Mouse (Mus musculus) liver, embryonic 16.5 days (tissue): ENCODE measurements around the gene Traf2. TPM values are rescaled to one million over a fixed set of nuclear protein-coding genes. Genes with fewer than 3 reads are reported as not detected.

Experiments used
- ATAC-seq: fragments of 200-750 bp; cut with Nextera tagmentation; 2 replicates; pipeline ENCODE4 v1.8.0; 2017; ENCODE audit warnings: low read depth, mild to moderate bottlenecking, moderate number of reproducible peaks, moderate library complexity
- H3K27ac ChIP-seq: fragments of 300-500 bp; sonication (generic); 2 replicates; pipeline ENCODE4 v1.5.1; 2014; ENCODE audit warnings: mild to moderate bottlenecking, low read length
- H3K27me3 ChIP-seq: fragments of 300-500 bp; sonication (generic); 2 replicates; pipeline ENCODE4 v1.6.1; 2014; ENCODE audit warnings: low read depth, low read length, mixed read lengths; ENCODE audit not compliant: control insufficient read depth, insufficient read depth
- H3K36me3 ChIP-seq: fragments of 300-500 bp; sonication (generic); 2 replicates; pipeline ENCODE4 v1.6.1; 2014; ENCODE audit warnings: mild to moderate bottlenecking; ENCODE audit not compliant: control insufficient read depth, insufficient read depth
- H3K4me1 ChIP-seq: fragments of 300-500 bp; sonication (generic); 2 replicates; pipeline ENCODE4 v1.6.1; 2014; ENCODE audit warnings: low read depth, low read length, mixed read lengths; ENCODE audit not compliant: control insufficient read depth
- H3K4me2 ChIP-seq: fragments of 300-500 bp; sonication (generic); 2 replicates; pipeline ENCODE4 v1.6.1; 2014; ENCODE audit warnings: low read depth, low read length, mixed read lengths
- H3K4me3 ChIP-seq: fragments of 300-500 bp; sonication (generic); 2 replicates; pipeline ENCODE4 v1.5.1; 2014; ENCODE audit warnings: low read depth, mild to moderate bottlenecking, low read length
- H3K9ac ChIP-seq: fragments of 300-500 bp; sonication (generic); 2 replicates; pipeline ENCODE4 v1.6.1; 2014; ENCODE audit warnings: low read depth, low read length
- H3K9me3 ChIP-seq: fragments of 300-500 bp; sonication (generic); replicated peaks from 2 replicates; pipeline ENCODE4 v1.6.1; 2016; ENCODE audit warnings: low read length; ENCODE audit not compliant: control insufficient read depth
- WGBS: fragments of 180-500 bp; shearing (Covaris S2); extraction: QIAGEN DNeasy Blood & Tissue Kit; methylation state at CpG from one replicate; pipeline ENCODE4 v1.1.7; 2014; ENCODE audit not compliant: insufficient replicate concordance; 5-methylcytosine and 5-hydroxymethylcytosine counted together
- polyA plus RNA-seq: library from polyadenylated mRNA; unstranded; fragments of >200 nt; fragmentation: Nextera tagmentation; extraction: Ambion mirVana; gene quantifications from 2 replicates; pipeline ENCODE4 v1.2.1, GENCODE M21; 2015

Gene Traf2
- polyA plus RNA-seq, 1 experiment from 2014 or later = 13.0 TPM

DNA sequence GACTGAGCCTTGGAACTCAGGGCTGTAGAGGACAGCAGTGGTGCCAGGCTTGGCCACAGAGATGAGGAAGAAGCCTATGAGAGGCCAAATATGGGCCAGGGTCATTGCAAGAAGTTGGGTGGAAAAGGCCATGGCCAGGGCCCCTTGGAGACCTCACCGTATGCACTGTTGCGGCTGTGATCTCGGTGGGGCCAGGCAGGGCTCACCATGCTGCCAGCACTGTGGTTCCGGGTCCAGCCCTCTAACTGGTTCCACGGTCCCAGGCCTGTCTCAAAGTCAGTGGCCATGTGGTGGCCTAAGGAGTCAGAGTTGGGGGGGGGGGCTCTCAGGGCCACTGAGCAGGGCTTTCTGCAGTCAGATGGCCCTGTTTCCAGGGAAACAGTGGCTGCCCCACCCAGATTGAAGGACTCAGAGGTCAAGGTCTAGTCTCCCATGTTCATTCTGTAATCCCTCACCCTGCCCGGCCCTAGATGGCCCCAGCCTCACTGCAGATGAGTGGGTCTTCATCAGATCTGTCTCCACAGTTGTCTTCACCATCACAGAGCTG is 21.8 kb upstream of the Traf2 start:
- Histone ChIP-seq H3K4me2 (no peak overlapping the region), H3K4me1 (peaks cover 9% of the 10 kb centered on the region), H3K9ac (no peak overlapping the region), H3K27me3 (no peaks in the 10 kb centered on the region), H3K4me3 (no peak overlapping the region), H3K36me3 (peaks cover 5% of the 10 kb centered on the region), H3K27ac (no peak overlapping the region), H3K9me3 (no peaks in the 10 kb centered on the region)
- no peak for ATAC-seq
- WGBS = 69% methylated on average over 6 of the region's 6 CpGs

GRCm38 (mm10) chr2:25566558-25566957 is 19.8 kb upstream of the Traf2 start:
- no peak overlapping the region for H3K9ac ChIP-seq
- no peak overlapping the region for H3K4me2 ChIP-seq

GRCm38 (mm10) chr2:25565741-25566140 is 19.0 kb upstream of the Traf2 start:
- H3K4me2 ChIP-seq = no peak overlapping the region
- WGBS = 74% methylated on average over 8 of the region's 8 CpGs
- H3K4me3 ChIP-seq = no peak overlapping the region
- no peaks in the 10 kb centered on the region for H3K9me3 ChIP-seq
- ATAC-seq = no peak
- H3K4me1 ChIP-seq = peaks cover 2% of the 10 kb centered on the region; the same call in 1 of the 2 replicates
- H3K36me3 ChIP-seq = peaks cover 24% of the 10 kb centered on the region
- H3K9ac ChIP-seq = no peak overlapping the region
- H3K27me3 ChIP-seq = no peaks in the 10 kb centered on the region
- no peak overlapping the region for H3K27ac ChIP-seq

More at GRCm38 (mm10) chr2:25566558-25566957, 19.8 kb upstream of the Traf2 start:
- WGBS = 71% methylated on average over 6 of the region's 6 CpGs
- Histone ChIP-seq H3K36me3 (peaks cover 21% of the 10 kb centered on the region), H3K4me1 (peaks cover 2% of the 10 kb centered on the region; the same call in 1 of the 2 replicates), H3K27ac (no peak overlapping the region), H3K27me3 (no peaks in the 10 kb centered on the region), H3K4me3 (no peak overlapping the region), H3K9me3 (no peaks in the 10 kb centered on the region)
- no peak for ATAC-seq

- Histone ChIP-seq H3K4me1 (peaks cover 18% of the 10 kb centered on the region), H3K4me2 (no peak overlapping the region), H3K27me3 (no peaks in the 10 kb centered on the region), H3K4me3 (no peak overlapping the region), H3K9ac (no peak overlapping the region), H3K27ac (no peak overlapping the region), H3K36me3 (peaks cover 29% of the 10 kb centered on the region), H3K9me3 (no peaks in the 10 kb centered on the region)
- ATAC-seq = no peak
- 84% methylated on average over 9 of the region's 9 CpGs for WGBS
Observed at GRCm38 (mm10) chr2:25561946-25562345, 15.2 kb upstream of the Traf2 start.

GRCm38 (mm10) chr2:25560551-25560950 is 13.8 kb upstream of the Traf2 start:
- no peak for ATAC-seq
- no peak overlapping the region for H3K27ac ChIP-seq
- H3K9me3 ChIP-seq = no peaks in the 10 kb centered on the region
- no peaks in the 10 kb centered on the region for H3K27me3 ChIP-seq
- peaks cover 29% of the 10 kb centered on the region for H3K36me3 ChIP-seq
- H3K4me3 ChIP-seq = no peak overlapping the region
- H3K4me1 ChIP-seq = peaks cover 22% of the 10 kb centered on the region
- no peak overlapping the region for H3K9ac ChIP-seq
- 89% methylated on average over 8 of the region's 8 CpGs for whole genome bisulfite sequencing
- no peak overlapping the region for H3K4me2 ChIP-seq

DNA sequence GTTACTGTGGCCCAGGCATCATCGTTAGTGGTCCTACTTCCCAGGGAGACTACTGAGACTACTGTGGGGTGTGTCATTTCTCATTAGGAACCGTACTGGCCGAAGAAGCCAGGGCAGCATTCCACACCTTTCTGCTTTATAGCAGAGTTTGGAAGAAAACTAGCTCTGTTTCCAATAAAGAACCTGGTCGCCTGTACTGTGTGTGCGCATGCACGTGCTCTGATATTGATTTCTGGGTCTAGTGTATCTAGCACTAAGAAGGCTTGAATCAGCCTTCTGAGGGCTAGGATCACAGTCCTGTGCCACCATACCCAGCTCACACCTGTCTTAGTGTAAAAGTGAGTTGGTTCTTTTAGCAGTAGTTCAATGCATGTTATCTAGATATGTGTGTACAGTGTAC is 12.0 kb upstream of the Traf2 start:
- H3K27ac ChIP-seq = no peak overlapping the region
- H3K36me3 ChIP-seq = peaks cover 26% of the 10 kb centered on the region
- H3K9ac ChIP-seq = peak overlapping the region; percentile 94
- peak overlapping the region; percentile 87 for H3K4me3 ChIP-seq
- WGBS = 57% methylated on average over 6 of the region's 6 CpGs
- no peak for ATAC-seq
- peak overlapping the region; percentile 87 for H3K4me2 ChIP-seq
- no peaks in the 10 kb centered on the region for H3K27me3 ChIP-seq
- peaks cover 22% of the 10 kb centered on the region for H3K4me1 ChIP-seq
- no peaks in the 10 kb centered on the region for H3K9me3 ChIP-seq

GRCm38 (mm10) chr2:25557964-25558360 is 11.2 kb upstream of the Traf2 start:
- Histone ChIP-seq H3K36me3 (peaks cover 18% of the 10 kb centered on the region), H3K27me3 (no peaks in the 10 kb centered on the region), H3K4me3 (peak overlapping the region; percentile 87), H3K9me3 (no peaks in the 10 kb centered on the region), H3K4me2 (peak overlapping the region; percentile 87), H3K27ac (peak overlapping the region; percentile 79), H3K4me1 (peaks cover 22% of the 10 kb centered on the region), H3K9ac (peak overlapping the region; percentile 94)
- peak; percentile 53 for ATAC-seq
- 0% methylated on average over 24 of the region's 24 CpGs for WGBS

DNA sequence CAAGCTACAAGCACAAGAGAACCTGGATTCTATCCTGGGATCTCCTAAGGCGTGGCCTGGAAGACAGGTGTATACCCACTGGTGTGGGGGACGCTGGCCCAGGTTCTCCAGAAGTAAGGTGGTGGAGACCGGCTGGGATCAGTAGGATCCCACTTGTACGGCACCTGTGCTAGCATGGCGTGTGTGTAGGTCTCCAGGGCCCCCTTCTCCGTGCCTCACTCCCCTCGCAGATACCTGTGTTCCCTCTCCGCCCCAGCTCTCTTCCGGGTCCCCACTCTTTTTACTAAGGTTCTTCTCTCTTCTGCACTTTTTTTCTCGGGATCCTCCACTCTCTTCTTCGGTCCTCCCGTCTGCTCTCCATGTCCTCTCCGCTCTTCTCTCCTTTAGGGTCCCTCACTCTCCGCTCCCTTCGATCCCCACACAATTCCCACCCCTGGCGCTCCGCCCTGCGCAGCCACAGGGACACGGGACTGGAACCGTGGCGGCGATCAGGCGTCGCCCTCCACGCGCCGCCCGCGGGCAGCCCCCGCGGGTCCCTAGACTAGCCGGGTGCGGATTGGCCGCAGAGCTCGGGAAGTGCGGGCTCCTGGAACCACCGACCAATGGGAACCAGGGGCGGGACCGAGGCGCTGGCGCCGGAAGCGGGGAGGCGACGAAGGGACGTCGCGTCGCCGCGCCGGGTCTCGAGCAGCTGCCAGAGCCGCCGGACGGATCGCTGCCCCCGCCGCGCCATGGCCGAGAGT is 10.7 kb upstream of the Traf2 start, which contains the start of gene Edf1:
TSS of gene Edf1 (plus strand) at position 627 of the 743 bp plus-strand sequence.
- Histone ChIP-seq H3K27ac (peak within 1 kb of the TSS; percentile 79), H3K9me3 (no peaks in the 10 kb centered on the region), H3K4me1 (peaks cover 22% of the 10 kb centered on the region), H3K9ac (peak within 1 kb of the TSS; percentile 94), H3K4me2 (peak within 1 kb of the TSS; percentile 93), H3K4me3 (peak within 1 kb of the TSS; percentile 87), H3K36me3 (peaks cover 13% of the 10 kb centered on the region), H3K27me3 (no peaks in the 10 kb centered on the region)
- under 1% methylated on average over 60 of the region's 61 CpGs for WGBS
- peak; percentile 99 for ATAC-seq

- Histone ChIP-seq H3K27me3 (no peaks in the 10 kb centered on the region), H3K4me3 (no peak overlapping the region), H3K4me1 (peaks cover 22% of the 10 kb centered on the region), H3K4me2 (no peak overlapping the region), H3K36me3 (peaks cover 8% of the 10 kb centered on the region), H3K9ac (no peak overlapping the region), H3K27ac (no peak overlapping the region), H3K9me3 (no peaks in the 10 kb centered on the region)
- ATAC-seq = no peak
- WGBS = 56% methylated on average over 1 of the region's 1 CpGs
Observed at GRCm38 (mm10) chr2:25556296-25556695, 9.6 kb upstream of the Traf2 start.
